Mouse (Mus musculus) forebrain, embryonic 11.5 days (tissue): ENCODE measurements at regions not wholly inside any gene's neighbourhood (a gene's known extent, or its start where the extent isn't known, plus 50 kb on each side); places are given as distances from the start of the nearest gene placed in this dataset.

Experiments
- ATAC-seq: fragments of 200-750 bp; cut with Nextera tagmentation; replicated peaks from 2 replicates; pipeline ENCODE4 v1.8.0; 2017; ENCODE audit warnings: moderate TSS enrichment; ENCODE audit not compliant: low FRiP score
- DNase-seq: peaks from one replicate; pipeline ENCODE4 v3.0.0-alpha.2; 2017; ENCODE audit warnings: low spot score
- H3K27ac ChIP-seq: fragments of 300-500 bp; sonication (generic); 2 replicates; pipeline ENCODE4 v1.5.1; 2014; ENCODE audit warnings: low read depth, low read length
- H3K27me3 ChIP-seq: fragments of 300-500 bp; sonication (generic); 2 replicates; pipeline ENCODE4 v1.6.1; 2014; ENCODE audit warnings: mild to moderate bottlenecking, low read length, mixed read lengths; ENCODE audit not compliant: control insufficient read depth, insufficient read depth
- H3K36me3 ChIP-seq: fragments of 300-500 bp; sonication (generic); 2 replicates; pipeline ENCODE4 v1.6.1; 2014; ENCODE audit warnings: mild to moderate bottlenecking, low read length, moderate library complexity, mixed read lengths; ENCODE audit not compliant: control insufficient read depth, insufficient read depth
- H3K4me1 ChIP-seq: fragments of 300-500 bp; sonication (generic); replicated peaks from 2 replicates; pipeline ENCODE4 v1.6.1; 2014; ENCODE audit warnings: low read length, mixed read lengths; ENCODE audit not compliant: control insufficient read depth, insufficient read depth
- H3K4me2 ChIP-seq: fragments of 300-500 bp; sonication (generic); 2 replicates; pipeline ENCODE4 v1.6.1; 2014; ENCODE audit warnings: low read depth, mild to moderate bottlenecking, low read length, moderate library complexity, mixed read lengths; ENCODE audit not compliant: severe bottlenecking
- H3K4me3 ChIP-seq: fragments of 300-500 bp; sonication (generic); 2 replicates; pipeline ENCODE4 v1.5.1; 2014; ENCODE audit warnings: low read depth, low read length
- H3K9ac ChIP-seq: fragments of 300-500 bp; sonication (generic); 2 replicates; pipeline ENCODE4 v1.6.1; 2014; ENCODE audit warnings: low read length
- H3K9me3 ChIP-seq: fragments of 300-500 bp; sonication (generic); 2 replicates; pipeline ENCODE4 v1.6.1; 2016; ENCODE audit warnings: low read length, mixed read lengths; ENCODE audit not compliant: control insufficient read depth
- WGBS: fragments of 180-500 bp; shearing (Covaris S2); extraction: QIAGEN DNeasy Blood & Tissue Kit; methylation state at CpG from one replicate; pipeline ENCODE4 v1.1.7; 2014; 5-methylcytosine and 5-hydroxymethylcytosine counted together

- H3K4me1 ChIP-seq: no peaks in the 10 kb centered on the region
- WGBS: 93% methylated on average over 1 of the region's 1 CpGs
- H3K27me3 ChIP-seq: no peaks in the 10 kb centered on the region
- no peak overlapping the region for H3K27ac ChIP-seq
- no peak for ATAC-seq
- no peaks in the 10 kb centered on the region for H3K9me3 ChIP-seq
- no peak overlapping the region for H3K9ac ChIP-seq
- no peaks in the 10 kb centered on the region for H3K36me3 ChIP-seq
- no peak overlapping the region for H3K4me3 ChIP-seq
- no peak overlapping the region for H3K4me2 ChIP-seq
- DNase-seq: no peak
These were observed 144.8 kb upstream of the Htr1f start for GRCm38 (mm10) chr16:65250426-65250825.

GRCm38 (mm10) chr16:65247475-65247874 lies 141.8 kb upstream of the Htr1f start:
- H3K4me1 ChIP-seq: no peaks in the 10 kb centered on the region
- 86% methylated on average over 3 of the region's 3 CpGs for WGBS
- ATAC-seq: no peak

GRCm38 (mm10) chr16:65234404-65234803 lies 128.8 kb upstream of the Htr1f start:
- H3K4me3 ChIP-seq: no peak overlapping the region
- H3K27ac ChIP-seq: no peak overlapping the region
- H3K27me3 ChIP-seq: no peaks in the 10 kb centered on the region
- no peaks in the 10 kb centered on the region for H3K36me3 ChIP-seq
- H3K4me1 ChIP-seq: no peaks in the 10 kb centered on the region
- ATAC-seq (no peak), DNase-seq (no peak)
- no peak overlapping the region for H3K9ac ChIP-seq
- 86% methylated on average over 2 of the region's 2 CpGs for WGBS
- no peak overlapping the region for H3K4me2 ChIP-seq
- no peaks in the 10 kb centered on the region for H3K9me3 ChIP-seq

More at GRCm38 (mm10) chr16:65247475-65247874, 141.8 kb upstream of the Htr1f start:
- Histone ChIP-seq H3K9ac (no peak overlapping the region), H3K9me3 (no peaks in the 10 kb centered on the region), H3K36me3 (no peaks in the 10 kb centered on the region), H3K27me3 (no peaks in the 10 kb centered on the region), H3K4me2 (no peak overlapping the region), H3K27ac (no peak overlapping the region), H3K4me3 (no peak overlapping the region)
- no peak for DNase-seq

- H3K36me3 ChIP-seq: no peaks in the 10 kb centered on the region
- ATAC-seq (peak; percentile 61), DNase-seq (no peak)
- WGBS: 79% methylated on average over 3 of the region's 3 CpGs
- no peak overlapping the region for H3K27ac ChIP-seq
- no peaks in the 10 kb centered on the region for H3K27me3 ChIP-seq
- no peak overlapping the region for H3K4me2 ChIP-seq
- H3K9me3 ChIP-seq: no peaks in the 10 kb centered on the region
- H3K4me1 ChIP-seq: no peaks in the 10 kb centered on the region
- H3K4me3 ChIP-seq: no peak overlapping the region
- no peak overlapping the region for H3K9ac ChIP-seq
These were observed 128.3 kb upstream of the Htr1f start for GRCm38 (mm10) chr16:65233964-65234363.

- no peaks in the 10 kb centered on the region for H3K36me3 ChIP-seq
- H3K27me3 ChIP-seq: no peaks in the 10 kb centered on the region
- ATAC-seq (no peak), DNase-seq (no peak)
- H3K4me3 ChIP-seq: no peak overlapping the region
- no peak overlapping the region for H3K27ac ChIP-seq
- no peak overlapping the region for H3K4me2 ChIP-seq
- H3K4me1 ChIP-seq: no peaks in the 10 kb centered on the region
- no peak overlapping the region for H3K9ac ChIP-seq
- WGBS: 87% methylated on average over 3 of the region's 3 CpGs
- no peaks in the 10 kb centered on the region for H3K9me3 ChIP-seq
These were observed 113.8 kb upstream of the Htr1f start for GRCm38 (mm10) chr16:65219434-65219833.

GRCm38 (mm10) chr16:65212367-65212766 lies 106.7 kb upstream of the Htr1f start:
- Histone ChIP-seq H3K4me1 (no peaks in the 10 kb centered on the region), H3K36me3 (no peaks in the 10 kb centered on the region), H3K4me3 (no peak overlapping the region), H3K27me3 (no peaks in the 10 kb centered on the region), H3K9me3 (no peaks in the 10 kb centered on the region), H3K27ac (no peak overlapping the region), H3K9ac (no peak overlapping the region), H3K4me2 (no peak overlapping the region)
- DNase-seq: no peak
- WGBS: 84% methylated on average over 1 of the region's 1 CpGs
- no peak for ATAC-seq

GRCm38 (mm10) chr16:65201329-65201728 lies 95.7 kb upstream of the Htr1f start:
- H3K4me2 ChIP-seq: no peak overlapping the region
- no peaks in the 10 kb centered on the region for H3K9me3 ChIP-seq
- no peak overlapping the region for H3K27ac ChIP-seq
- no peaks in the 10 kb centered on the region for H3K27me3 ChIP-seq
- H3K4me3 ChIP-seq: no peak overlapping the region
- H3K4me1 ChIP-seq: no peaks in the 10 kb centered on the region
- DNase-seq (no peak), ATAC-seq (no peak)
- WGBS: 92% methylated on average over 4 of the region's 4 CpGs
- H3K9ac ChIP-seq: no peak overlapping the region
- H3K36me3 ChIP-seq: no peaks in the 10 kb centered on the region

GRCm38 (mm10) chr16:65197203-65197844 lies 91.7 kb upstream of the Htr1f start:
- no peaks in the 10 kb centered on the region for H3K36me3 ChIP-seq
- no peak overlapping the region for H3K27ac ChIP-seq
- ATAC-seq (no peak), DNase-seq (no peak)
- H3K4me2 ChIP-seq: no peak overlapping the region
- no peak overlapping the region for H3K9ac ChIP-seq
- no peaks in the 10 kb centered on the region for H3K27me3 ChIP-seq
- 94% methylated on average over 3 of the region's 3 CpGs for WGBS
- no peak overlapping the region for H3K4me3 ChIP-seq
- no peaks in the 10 kb centered on the region for H3K4me1 ChIP-seq
- H3K9me3 ChIP-seq: no peaks in the 10 kb centered on the region

- H3K27me3 ChIP-seq: no peaks in the 10 kb centered on the region
- no peak for DNase-seq
- no peaks in the 10 kb centered on the region for H3K36me3 ChIP-seq
- no peaks in the 10 kb centered on the region for H3K4me1 ChIP-seq
- no peak for ATAC-seq
- H3K9ac ChIP-seq: no peak overlapping the region
- WGBS: 74% methylated on average over 4 of the region's 4 CpGs
- no peak overlapping the region for H3K4me3 ChIP-seq
- no peak overlapping the region for H3K27ac ChIP-seq
- no peak overlapping the region for H3K4me2 ChIP-seq
- no peaks in the 10 kb centered on the region for H3K9me3 ChIP-seq
These were observed 90.1 kb upstream of the Htr1f start for GRCm38 (mm10) chr16:65195761-65196160.
